Mouse (Mus musculus) brown adipose tissue, adult 24 weeks (tissue): ENCODE results near the gene Acox3. TPM values are rescaled to one million over a fixed set of nuclear protein-coding genes. Genes with fewer than 3 reads are reported as not detected.

Source experiments
- H3K27ac ChIP-seq: fragments of 200-500 bp; replicated peaks from 2 replicates; pipeline ENCODE4 v1.5.1; 2012; ENCODE audit warnings: low read depth, mild to moderate bottlenecking, low read length
- H3K4me1 ChIP-seq: fragments of 200-500 bp; 2 replicates; pipeline ENCODE4 v1.6.1; 2012; ENCODE audit warnings: low read length, mixed read lengths; ENCODE audit not compliant: control insufficient read depth, insufficient read depth, insufficient read length
- H3K4me3 ChIP-seq: fragments of 200-500 bp; 2 replicates; pipeline ENCODE4 v1.5.1; 2012; ENCODE audit warnings: low read depth, mild to moderate bottlenecking, low read length, moderate library complexity; ENCODE audit not compliant: insufficient read depth
- polyA plus RNA-seq: library from polyadenylated mRNA; stranded (reverse); fragments of >200 nt; gene quantifications from 2 replicates; pipeline ENCODE4 v1.2.4, GENCODE M21; 2012; ENCODE audit not compliant: missing spikeins, insufficient read depth, insufficient read length

Acox3 gene
- polyA plus RNA-seq, result 24.1 and 24.5 TPM in 2 replicates

DNA sequence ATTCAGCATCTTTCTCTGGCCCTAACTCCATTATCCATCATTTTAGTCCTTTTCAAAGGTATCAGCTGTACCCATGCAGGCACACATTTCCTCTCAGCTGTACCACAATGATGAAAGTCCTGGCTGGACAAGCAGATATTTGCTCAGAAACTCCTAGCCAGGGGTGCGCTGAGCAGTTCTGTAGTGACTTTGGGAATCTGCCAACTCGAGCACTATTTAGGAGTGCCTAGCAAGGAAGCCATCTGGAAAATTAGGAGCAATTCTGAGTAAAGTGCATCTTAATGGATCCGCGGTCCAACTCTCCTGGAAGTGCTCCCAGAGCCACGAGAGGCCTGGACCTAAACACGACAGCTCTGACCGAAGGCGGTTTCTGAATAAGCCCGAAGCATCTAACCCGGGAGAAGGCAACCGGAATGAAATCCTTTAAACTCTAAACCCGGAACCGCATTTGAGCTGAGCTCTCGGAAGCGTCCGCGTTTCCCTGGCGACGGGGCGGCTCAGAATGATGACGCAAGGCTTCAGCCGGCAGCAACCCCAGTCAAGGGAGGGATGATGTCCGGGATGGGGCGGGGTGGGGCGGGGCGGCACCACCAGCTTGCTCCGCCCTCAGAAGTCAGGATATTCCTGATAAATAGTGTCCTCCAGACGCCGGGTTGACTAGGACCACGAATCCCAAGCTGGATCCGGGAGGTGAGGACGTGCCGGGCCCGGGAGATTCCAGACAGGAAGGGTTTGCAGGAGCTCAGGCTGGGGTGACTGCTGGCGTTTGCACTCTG, at the start of gene Acox3:
Gene Acox3 (plus strand): TSS at position 596 of the 776 bp plus-strand sequence.
- Histone ChIP-seq H3K4me1 (peaks cover 7% of the 10 kb centered on the region), H3K4me3 (peak within 1 kb of the TSS; percentile 83), H3K27ac (peak within 1 kb of the TSS; percentile 53)

- H3K4me1 ChIP-seq, result no peaks in the 10 kb centered on the region
- H3K27ac ChIP-seq, result no peak overlapping the region
Measured at GRCm38 (mm10) chr5:35536271-35536670, 46.6 kb upstream of the Acox3 start.

GRCm38 (mm10) chr5:35537474-35537873, 45.4 kb upstream of the Acox3 start:
- no peak overlapping the region for H3K27ac ChIP-seq
- no peaks in the 10 kb centered on the region for H3K4me1 ChIP-seq
- H3K4me3 ChIP-seq, result no peak overlapping the region

More at GRCm38 (mm10) chr5:35536271-35536670, 46.6 kb upstream of the Acox3 start:
- no peak overlapping the region for H3K4me3 ChIP-seq

- no peak overlapping the region for H3K27ac ChIP-seq
- H3K4me1 ChIP-seq, result no peaks in the 10 kb centered on the region
- H3K4me3 ChIP-seq, result no peak overlapping the region
Measured at GRCm38 (mm10) chr5:35538022-35538421, 44.8 kb upstream of the Acox3 start.

DNA sequence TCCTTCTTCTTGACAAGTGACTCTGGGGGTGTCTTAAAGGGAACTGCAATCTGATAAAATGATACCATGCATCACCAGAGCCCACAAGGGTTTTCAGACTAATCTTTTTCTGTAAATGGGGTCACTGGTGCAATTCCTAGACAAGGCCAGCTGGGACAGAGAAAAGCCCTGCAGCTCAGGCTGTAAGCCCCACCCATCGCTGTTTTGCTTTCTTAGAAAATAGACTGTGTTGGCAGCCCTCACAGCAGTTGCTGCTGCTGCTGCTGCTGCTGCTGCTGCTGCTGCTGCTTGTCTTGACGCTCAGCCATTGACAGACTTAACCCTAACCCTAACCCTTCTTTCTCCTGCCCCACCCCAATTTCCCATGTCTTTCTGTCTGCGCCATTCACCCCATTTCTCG, 43.3 kb upstream of the Acox3 start:
- no peak overlapping the region for H3K4me3 ChIP-seq
- H3K27ac ChIP-seq, result no peak overlapping the region
- no peaks in the 10 kb centered on the region for H3K4me1 ChIP-seq

GRCm38 (mm10) chr5:35540555-35540954, 42.3 kb upstream of the Acox3 start:
- Histone ChIP-seq H3K4me1 (no peaks in the 10 kb centered on the region), H3K27ac (no peak overlapping the region), H3K4me3 (no peak overlapping the region)

DNA sequence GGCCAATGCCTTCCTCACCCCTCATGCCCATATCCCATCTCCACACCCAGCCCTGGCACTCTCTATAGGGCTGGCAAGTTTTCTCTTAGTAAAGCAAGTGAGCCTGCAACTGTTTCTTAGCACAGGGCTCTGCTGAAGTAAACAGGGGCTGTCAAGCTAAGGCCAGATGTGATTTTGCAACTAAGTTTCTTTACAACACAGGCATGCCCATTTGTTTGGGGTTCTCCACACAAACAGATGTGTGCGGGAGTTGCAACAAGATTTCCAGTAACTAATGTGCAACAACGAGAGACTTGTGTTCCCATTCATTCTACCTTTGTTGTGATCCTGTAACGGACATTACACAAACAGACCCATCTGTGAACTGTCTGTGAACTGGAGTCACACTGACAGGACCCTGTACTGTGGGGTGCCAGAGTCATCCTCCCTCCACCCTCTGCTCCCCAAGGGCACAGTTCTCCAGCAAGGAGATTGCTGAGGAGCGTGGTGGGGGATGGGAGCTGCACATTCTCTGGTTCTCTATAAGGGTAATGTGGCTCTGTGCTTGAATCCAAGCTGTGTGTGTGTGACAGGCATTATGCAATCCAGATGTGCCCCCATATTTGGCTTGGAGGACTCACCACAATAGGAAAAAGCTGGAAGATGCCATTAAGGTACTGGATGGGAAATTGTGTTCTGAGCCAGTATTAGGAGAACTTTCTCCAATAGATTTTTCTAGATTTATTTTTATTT, 41.6 kb upstream of the Acox3 start:
- Histone ChIP-seq H3K4me1 (no peaks in the 10 kb centered on the region), H3K27ac (no peak overlapping the region), H3K4me3 (no peak overlapping the region)

- Histone ChIP-seq H3K4me1 (no peaks in the 10 kb centered on the region), H3K4me3 (no peak overlapping the region), H3K27ac (no peak overlapping the region)
Measured at GRCm38 (mm10) chr5:35546127-35546526, 36.7 kb upstream of the Acox3 start.

DNA sequence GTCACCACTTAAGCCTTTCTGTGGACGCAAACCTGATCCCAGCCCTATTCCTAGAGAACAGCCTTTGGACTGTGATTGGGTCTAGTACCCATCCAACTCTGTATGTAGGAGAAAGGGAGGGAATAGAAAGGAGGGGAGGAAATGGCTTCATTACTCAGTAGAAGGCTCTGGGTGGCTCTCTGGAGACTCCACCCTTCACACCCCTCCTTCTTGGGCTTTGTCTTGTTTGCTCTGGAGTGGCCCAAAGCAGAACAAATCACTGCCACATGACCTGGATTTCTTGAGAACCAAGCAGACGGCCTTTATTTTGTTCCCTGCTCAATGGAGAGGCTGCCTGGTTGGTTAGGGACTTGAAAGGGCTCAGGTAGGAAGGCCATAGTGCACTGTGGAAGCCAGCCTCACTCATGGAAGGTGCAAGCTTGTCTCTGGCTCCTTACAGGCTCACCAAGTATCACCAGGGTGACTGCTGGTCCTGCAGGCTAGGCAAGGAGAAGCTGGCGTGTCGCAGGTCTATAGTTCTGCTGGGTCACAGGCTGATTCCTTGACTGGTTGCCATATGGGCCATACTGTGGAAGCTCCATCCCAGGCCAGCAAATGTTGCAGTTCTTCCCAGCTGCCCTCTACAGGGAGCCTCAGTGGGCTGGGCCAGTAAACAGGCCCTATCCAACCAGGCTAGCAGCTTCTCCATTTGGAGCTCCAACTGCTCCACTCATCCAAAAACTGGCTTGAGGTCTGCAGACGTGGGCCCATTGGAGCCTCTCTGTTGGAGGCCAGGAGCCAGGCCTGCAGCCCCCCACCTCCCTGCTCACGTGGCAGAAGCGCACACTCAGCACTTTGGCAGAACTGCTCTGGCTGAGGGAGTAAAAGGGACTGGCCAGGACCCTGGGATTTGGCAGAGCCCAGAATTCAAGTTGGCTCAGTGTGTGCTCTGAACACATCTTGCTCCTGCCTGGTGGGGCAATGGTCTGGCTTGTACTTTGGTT, 30.7 kb upstream of the Acox3 start:
- Histone ChIP-seq H3K27ac (no peak overlapping the region), H3K4me1 (no peaks in the 10 kb centered on the region), H3K4me3 (no peak overlapping the region)

GRCm38 (mm10) chr5:35552838-35553539, 29.9 kb upstream of the Acox3 start:
- no peak overlapping the region for H3K27ac ChIP-seq
- H3K4me1 ChIP-seq, result no peaks in the 10 kb centered on the region
- H3K4me3 ChIP-seq, result no peak overlapping the region

DNA sequence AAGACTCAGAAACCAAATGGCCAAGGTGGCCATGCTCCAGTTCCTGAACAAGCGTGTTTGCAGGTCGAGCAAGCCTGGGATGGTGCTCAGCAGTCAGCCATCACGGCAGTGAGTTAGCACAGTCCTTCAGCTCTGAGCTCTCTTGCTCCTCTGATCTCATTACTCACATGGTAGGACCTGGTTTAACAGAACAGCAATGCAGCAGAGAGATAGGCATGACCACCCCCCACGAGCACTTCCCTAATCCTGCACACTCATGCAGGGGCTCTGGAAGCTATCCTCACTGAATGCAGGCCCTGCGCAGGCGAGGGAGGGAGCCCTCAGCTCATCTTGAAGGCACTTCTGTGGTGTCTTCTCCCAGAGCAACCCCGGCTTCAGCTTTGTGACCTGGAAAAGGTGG, 26.4 kb upstream of the Acox3 start:
- Histone ChIP-seq H3K4me1 (no peaks in the 10 kb centered on the region), H3K27ac (no peak overlapping the region), H3K4me3 (no peak overlapping the region)

DNA sequence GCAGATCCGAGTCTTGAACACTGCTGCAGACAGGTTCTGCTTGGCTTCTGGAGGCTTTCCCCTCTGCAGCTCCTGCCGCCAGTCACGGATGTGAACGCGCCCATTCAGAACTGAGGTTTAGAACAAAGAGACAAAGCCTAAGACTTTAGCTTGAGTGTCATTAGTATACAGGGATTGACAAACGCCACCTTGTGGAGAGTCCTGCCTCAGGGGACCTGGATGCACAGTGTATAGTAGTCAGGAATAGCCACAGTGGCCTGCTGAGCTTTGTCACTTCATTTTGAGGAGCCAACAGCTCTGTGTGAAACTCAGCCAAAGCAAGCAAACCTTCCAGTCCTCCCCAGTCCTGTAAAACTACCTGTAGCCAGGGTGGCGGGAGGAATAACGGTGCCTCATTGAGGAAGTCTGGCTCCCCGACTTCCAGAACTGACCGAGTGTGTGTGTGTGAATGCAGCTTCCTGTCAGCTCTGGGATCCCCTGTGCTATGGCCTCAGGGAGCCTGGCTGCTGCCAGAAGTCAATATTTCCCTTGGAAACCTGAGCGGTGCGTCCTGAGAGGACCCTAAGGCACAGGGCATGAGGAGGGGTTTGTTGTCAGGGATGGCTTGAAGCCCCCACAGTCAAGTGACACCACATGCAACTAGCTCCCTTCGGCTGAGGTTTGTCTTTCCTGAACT, 24.8 kb upstream of the Acox3 start:
- H3K4me3 ChIP-seq, result no peak overlapping the region
- H3K27ac ChIP-seq, result no peak overlapping the region
- no peaks in the 10 kb centered on the region for H3K4me1 ChIP-seq

- Histone ChIP-seq H3K4me1 (no peaks in the 10 kb centered on the region), H3K4me3 (no peak overlapping the region), H3K27ac (no peak overlapping the region)
Measured at GRCm38 (mm10) chr5:35559447-35559846, 23.4 kb upstream of the Acox3 start.

GRCm38 (mm10) chr5:35562616-35563015, 20.2 kb upstream of the Acox3 start:
- Histone ChIP-seq H3K4me3 (no peak overlapping the region), H3K27ac (no peak overlapping the region), H3K4me1 (no peaks in the 10 kb centered on the region)
